Mouse (Mus musculus): ENCODE data around the gene Stk11ip. TPM values are rescaled to one million over a fixed set of nuclear protein-coding genes. Genes with fewer than 3 reads are reported as not detected.

The Stk11ip gene
- polyA plus RNA-seq, 1 experiment from 2014 or later, result 27.6 TPM

GRCm38 (mm10) chr1:75507006-75507405, 14.3 kb upstream of the Stk11ip start, which contains the start of gene Inha:
Gene Inha (plus strand): TSS chr1:75507077.
- peaks cover 5% of the 10 kb centered on the region; the same call in 1 of the 2 replicates for H3K4me1 ChIP-seq (replicated peaks; ENCODE audit: control insufficient read depth, insufficient read depth, low read length)
- DNase-seq (ENCODE audit: low spot score), result no peak
- no peak for ATAC-seq (replicated peaks; ENCODE audit: low FRiP score)
- H3K27ac ChIP-seq (ENCODE audit: low read depth, low read length), result peak within 1 kb of the TSS; percentile 55
- peak within 1 kb of the TSS; percentile 77 for H3K4me3 ChIP-seq (ENCODE audit: low read depth, low read length)
- peak within 1 kb of the TSS; percentile 96 for H3K4me2 ChIP-seq (ENCODE audit: low read depth, low read length, severe bottlenecking)
- H3K27me3 ChIP-seq (ENCODE audit: control insufficient read depth, insufficient read depth, low read length), result no peaks in the 10 kb centered on the region
- 78% methylated on average over 10 of the region's 10 CpGs for WGBS
- no peaks in the 10 kb centered on the region for H3K36me3 ChIP-seq (ENCODE audit: control insufficient read depth, insufficient read depth, low read length)
- H3K9me3 ChIP-seq (ENCODE audit: control insufficient read depth, low read length), result no peaks in the 10 kb centered on the region
- H3K9ac ChIP-seq (ENCODE audit: low read length), result peak within 1 kb of the TSS; percentile 94

GRCm38 (mm10) chr1:75509586-75509985, 11.7 kb upstream of the Stk11ip start:
- no peak for ATAC-seq (replicated peaks; ENCODE audit: low FRiP score)
- no peak for DNase-seq (ENCODE audit: low spot score)
- Histone ChIP-seq H3K4me1 (replicated peaks; ENCODE audit: control insufficient read depth, insufficient read depth, low read length) (peaks cover 3% of the 10 kb centered on the region; the same call in 1 of the 2 replicates), H3K36me3 (ENCODE audit: control insufficient read depth, insufficient read depth, low read length) (no peaks in the 10 kb centered on the region), H3K27me3 (ENCODE audit: control insufficient read depth, insufficient read depth, low read length) (no peaks in the 10 kb centered on the region), H3K9me3 (ENCODE audit: control insufficient read depth, low read length) (no peaks in the 10 kb centered on the region), H3K9ac (ENCODE audit: low read length) (no peak overlapping the region), H3K27ac (ENCODE audit: low read depth, low read length) (no peak overlapping the region), H3K4me2 (ENCODE audit: low read depth, low read length, severe bottlenecking) (no peak overlapping the region), H3K4me3 (ENCODE audit: low read depth, low read length) (no peak overlapping the region)
- WGBS, result 51% methylated on average over 20 of the region's 20 CpGs

GRCm38 (mm10) chr1:75510154-75510553, 11.2 kb upstream of the Stk11ip start:
- H3K4me3 ChIP-seq (ENCODE audit: low read depth, low read length), result no peak overlapping the region
- no peaks in the 10 kb centered on the region for H3K27me3 ChIP-seq (ENCODE audit: control insufficient read depth, insufficient read depth, low read length)
- no peak overlapping the region for H3K27ac ChIP-seq (ENCODE audit: low read depth, low read length)
- no peak overlapping the region for H3K9ac ChIP-seq (ENCODE audit: low read length)
- H3K4me1 ChIP-seq (replicated peaks; ENCODE audit: control insufficient read depth, insufficient read depth, low read length), result peaks cover 3% of the 10 kb centered on the region; the same call in 1 of the 2 replicates
- no peak for ATAC-seq (replicated peaks; ENCODE audit: low FRiP score)
- no peak overlapping the region for H3K4me2 ChIP-seq (ENCODE audit: low read depth, low read length, severe bottlenecking)
- 78% methylated on average over 5 of the region's 5 CpGs for WGBS
- no peaks in the 10 kb centered on the region for H3K36me3 ChIP-seq (ENCODE audit: control insufficient read depth, insufficient read depth, low read length)
- DNase-seq (ENCODE audit: low spot score), result no peak
- no peaks in the 10 kb centered on the region for H3K9me3 ChIP-seq (ENCODE audit: control insufficient read depth, low read length)

GRCm38 (mm10) chr1:75511437-75512210, 9.7 kb upstream of the Stk11ip start:
- Histone ChIP-seq H3K9ac (ENCODE audit: low read length) (no peak overlapping the region), H3K4me1 (replicated peaks; ENCODE audit: control insufficient read depth, insufficient read depth, low read length) (no peaks in the 10 kb centered on the region; the same call in 1 of the 2 replicates), H3K27ac (ENCODE audit: low read depth, low read length) (no peak overlapping the region), H3K4me2 (ENCODE audit: low read depth, low read length, severe bottlenecking) (no peak overlapping the region), H3K36me3 (ENCODE audit: control insufficient read depth, insufficient read depth, low read length) (no peaks in the 10 kb centered on the region), H3K9me3 (ENCODE audit: control insufficient read depth, low read length) (no peaks in the 10 kb centered on the region), H3K4me3 (ENCODE audit: low read depth, low read length) (no peak overlapping the region), H3K27me3 (ENCODE audit: control insufficient read depth, insufficient read depth, low read length) (no peaks in the 10 kb centered on the region)
- WGBS, result 51% methylated on average over 4 of the region's 4 CpGs
- DNase-seq (ENCODE audit: low spot score), result no peak
- no peak for ATAC-seq (replicated peaks; ENCODE audit: low FRiP score)

DNA sequence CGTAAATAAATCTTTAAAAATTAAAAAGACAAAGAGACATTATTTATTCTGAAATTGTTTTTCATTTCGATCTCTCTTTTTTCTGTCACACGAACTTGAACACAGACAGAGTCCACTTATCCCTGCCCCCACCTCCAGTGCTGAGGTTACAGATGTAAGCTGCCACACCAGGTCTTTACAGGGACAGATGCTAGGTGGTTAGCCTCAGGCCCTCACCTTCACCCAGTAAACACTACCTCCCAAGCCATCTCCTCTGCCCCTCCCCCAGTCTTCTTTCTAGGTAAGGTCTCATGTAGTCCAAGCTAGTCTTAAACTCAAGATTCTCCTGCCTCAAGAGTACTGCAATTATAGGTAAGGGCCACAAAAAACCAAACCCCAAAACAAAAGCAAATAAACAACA, 8.8 kb upstream of the Stk11ip start:
- H3K9me3 ChIP-seq (ENCODE audit: control insufficient read depth, low read length), result no peaks in the 10 kb centered on the region
- H3K9ac ChIP-seq (ENCODE audit: low read length), result no peak overlapping the region
- H3K27ac ChIP-seq (ENCODE audit: low read depth, low read length), result no peak overlapping the region
- DNase-seq (ENCODE audit: low spot score) (no peak), ATAC-seq (replicated peaks; ENCODE audit: low FRiP score) (no peak)
- 96% methylated on average over 3 of the region's 3 CpGs for WGBS
- H3K4me3 ChIP-seq (ENCODE audit: low read depth, low read length), result no peak overlapping the region
- H3K4me1 ChIP-seq (replicated peaks; ENCODE audit: control insufficient read depth, insufficient read depth, low read length), result no peaks in the 10 kb centered on the region
- H3K27me3 ChIP-seq (ENCODE audit: control insufficient read depth, insufficient read depth, low read length), result no peaks in the 10 kb centered on the region
- H3K4me2 ChIP-seq (ENCODE audit: low read depth, low read length, severe bottlenecking), result no peak overlapping the region
- H3K36me3 ChIP-seq (ENCODE audit: control insufficient read depth, insufficient read depth, low read length), result no peaks in the 10 kb centered on the region

DNA sequence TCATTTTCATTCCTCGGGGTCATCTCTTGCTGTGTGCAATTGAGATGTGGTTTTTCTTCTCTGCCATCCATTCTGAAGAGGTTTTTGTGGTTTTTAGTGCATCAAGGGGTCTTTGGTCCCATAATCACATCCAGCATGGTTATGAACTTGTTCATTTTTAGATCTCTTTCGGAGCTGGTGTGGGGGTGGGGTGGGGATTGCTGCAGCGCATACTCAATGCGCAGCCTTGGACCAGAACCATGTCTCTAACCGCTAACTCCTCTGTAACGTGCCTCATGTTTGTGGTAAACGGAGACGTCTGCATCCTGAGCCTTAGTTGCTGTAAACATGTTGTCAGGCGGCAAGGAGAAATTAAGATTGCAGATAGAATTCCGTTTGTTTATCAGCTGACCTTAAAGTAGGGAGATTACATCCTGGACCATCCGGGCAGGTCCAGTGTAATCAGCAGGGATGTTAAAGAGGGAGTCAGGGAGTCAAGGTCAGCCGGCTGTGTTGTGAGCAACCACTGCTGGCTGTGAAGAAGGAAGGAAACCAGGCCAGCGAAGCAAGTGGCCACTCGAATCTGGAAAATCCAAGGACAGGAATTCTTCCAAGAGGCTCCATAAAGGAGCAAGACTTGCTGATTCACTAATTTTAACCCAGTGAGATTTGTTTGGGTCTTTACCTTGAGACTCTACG, 4.5 kb upstream of the Stk11ip start:
- Histone ChIP-seq H3K4me1 (replicated peaks; ENCODE audit: control insufficient read depth, insufficient read depth, low read length) (no peaks in the 10 kb centered on the region), H3K36me3 (ENCODE audit: control insufficient read depth, insufficient read depth, low read length) (no peaks in the 10 kb centered on the region), H3K27ac (ENCODE audit: low read depth, low read length) (no peak overlapping the region), H3K27me3 (ENCODE audit: control insufficient read depth, insufficient read depth, low read length) (no peaks in the 10 kb centered on the region), H3K9me3 (ENCODE audit: control insufficient read depth, low read length) (no peaks in the 10 kb centered on the region), H3K4me3 (ENCODE audit: low read depth, low read length) (no peak overlapping the region), H3K4me2 (ENCODE audit: low read depth, low read length, severe bottlenecking) (no peak overlapping the region), H3K9ac (ENCODE audit: low read length) (no peak overlapping the region)
- ATAC-seq (replicated peaks; ENCODE audit: low FRiP score) (no peak), DNase-seq (ENCODE audit: low spot score) (no peak)
- 84% methylated on average over 15 of the region's 15 CpGs for WGBS

- Histone ChIP-seq H3K4me2 (ENCODE audit: low read depth, low read length, severe bottlenecking) (no peak overlapping the region), H3K9me3 (ENCODE audit: control insufficient read depth, low read length) (no peaks in the 10 kb centered on the region), H3K27ac (ENCODE audit: low read depth, low read length) (no peak overlapping the region), H3K9ac (ENCODE audit: low read length) (no peak overlapping the region), H3K4me1 (replicated peaks; ENCODE audit: control insufficient read depth, insufficient read depth, low read length) (no peaks in the 10 kb centered on the region), H3K27me3 (ENCODE audit: control insufficient read depth, insufficient read depth, low read length) (no peaks in the 10 kb centered on the region), H3K4me3 (ENCODE audit: low read depth, low read length) (no peak overlapping the region), H3K36me3 (ENCODE audit: control insufficient read depth, insufficient read depth, low read length) (no peaks in the 10 kb centered on the region)
- no peak for ATAC-seq (replicated peaks; ENCODE audit: low FRiP score)
- 63% methylated on average over 4 of the region's 4 CpGs for WGBS
- DNase-seq (ENCODE audit: low spot score), result no peak
Observed at GRCm38 (mm10) chr1:75517984-75518383, 3.3 kb upstream of the Stk11ip start.

- no peak overlapping the region for H3K4me2 ChIP-seq (ENCODE audit: low read depth, low read length, severe bottlenecking)
- H3K9ac ChIP-seq (ENCODE audit: low read length), result no peak overlapping the region
- no peaks in the 10 kb centered on the region for H3K9me3 ChIP-seq (ENCODE audit: control insufficient read depth, low read length)
- no peaks in the 10 kb centered on the region for H3K27me3 ChIP-seq (ENCODE audit: control insufficient read depth, insufficient read depth, low read length)
- H3K36me3 ChIP-seq (ENCODE audit: control insufficient read depth, insufficient read depth, low read length), result no peaks in the 10 kb centered on the region
- no peak overlapping the region for H3K4me3 ChIP-seq (ENCODE audit: low read depth, low read length)
- WGBS, result 87% methylated on average over 4 of the region's 4 CpGs
- no peak for DNase-seq (ENCODE audit: low spot score)
- H3K4me1 ChIP-seq (replicated peaks; ENCODE audit: control insufficient read depth, insufficient read depth, low read length), result no peaks in the 10 kb centered on the region
- no peak overlapping the region for H3K27ac ChIP-seq (ENCODE audit: low read depth, low read length)
- no peak for ATAC-seq (replicated peaks; ENCODE audit: low FRiP score)
Observed at GRCm38 (mm10) chr1:75518427-75518826, 2.9 kb upstream of the Stk11ip start.
